Mouse (Mus musculus): ENCODE measurements around the gene Cfap43.

Gene Cfap43

GRCm38 (mm10) chr19:47885886-47886285 lies 33.2 kb downstream of the Cfap43 start:
- no peak for DNase-seq (ENCODE audit: low read depth, low spot score)

- no peak for DNase-seq (ENCODE audit: low read depth, low spot score)
These were observed 33.8 kb downstream of the Cfap43 start for GRCm38 (mm10) chr19:47885191-47885743.

- no peak for DNase-seq (ENCODE audit: low read depth, low spot score)
These were observed 34.6 kb downstream of the Cfap43 start for GRCm38 (mm10) chr19:47884296-47885085.

- DNase-seq (ENCODE audit: low read depth, low spot score) = no peak
These were observed 36.2 kb downstream of the Cfap43 start for GRCm38 (mm10) chr19:47882882-47883254.

- peak; percentile 76 for DNase-seq (ENCODE audit: low read depth, low spot score)
These were observed 36.8 kb downstream of the Cfap43 start for GRCm38 (mm10) chr19:47882151-47882881.

- no peak for DNase-seq (ENCODE audit: low read depth, low spot score)
These were observed 37.5 kb downstream of the Cfap43 start for GRCm38 (mm10) chr19:47881538-47881937.

- no peak for DNase-seq (ENCODE audit: low read depth, low spot score)
These were observed 42.8 kb downstream of the Cfap43 start for GRCm38 (mm10) chr19:47876252-47876651.

GRCm38 (mm10) chr19:47871515-47871914 lies 47.6 kb downstream of the Cfap43 start:
- no peak for DNase-seq (ENCODE audit: low read depth, low spot score)

GRCm38 (mm10) chr19:47870102-47870666 lies 48.9 kb downstream of the Cfap43 start:
- DNase-seq (ENCODE audit: low read depth, low spot score) = no peak

- no peak for DNase-seq (ENCODE audit: low read depth, low spot score)
These were observed 49.6 kb downstream of the Cfap43 start for GRCm38 (mm10) chr19:47869516-47869915.

- no peak for DNase-seq (ENCODE audit: low read depth, low spot score)
These were observed 50.1 kb downstream of the Cfap43 start for GRCm38 (mm10) chr19:47868951-47869350.

GRCm38 (mm10) chr19:47867628-47868175 lies 51.4 kb downstream of the Cfap43 start:
- DNase-seq (ENCODE audit: low read depth, low spot score) = no peak

GRCm38 (mm10) chr19:47865353-47865947 lies 53.6 kb downstream of the Cfap43 start, which contains the start of gene Gsto2:
TSS of gene Gsto2 (plus strand) at chr19:47865534.
- DNase-seq (ENCODE audit: low read depth, low spot score) = peak; percentile 93

- DNase-seq (ENCODE audit: low read depth, low spot score) = no peak
These were observed 54.4 kb downstream of the Cfap43 start for GRCm38 (mm10) chr19:47864721-47865120.

- no peak for DNase-seq (ENCODE audit: low read depth, low spot score)
These were observed 55.0 kb downstream of the Cfap43 start for GRCm38 (mm10) chr19:47864051-47864450.

GRCm38 (mm10) chr19:47862581-47862980 lies 56.5 kb downstream of the Cfap43 start:
- DNase-seq (ENCODE audit: low read depth, low spot score) = no peak

GRCm38 (mm10) chr19:47859180-47859579 lies 59.9 kb downstream of the Cfap43 start:
- no peak for DNase-seq (ENCODE audit: low read depth, low spot score)

- DNase-seq (ENCODE audit: low read depth, low spot score) = no peak
These were observed 60.8 kb downstream of the Cfap43 start for GRCm38 (mm10) chr19:47857957-47858942.

- DNase-seq (ENCODE audit: low read depth, low spot score) = peak; percentile 64
These were observed 64.0 kb downstream of the Cfap43 start, which contains the start of gene Gsto1 for GRCm38 (mm10) chr19:47854796-47855783. TSS of gene Gsto1 (plus strand) at chr19:47854970.
